Mouse (Mus musculus) hindbrain, embryonic 13.5 days (tissue): ENCODE data around the gene Lemd1. TPM values are rescaled to one million over a fixed set of nuclear protein-coding genes. Genes with fewer than 3 reads are reported as not detected.

ENCODE experiments used
- ATAC-seq: fragments of 200-750 bp; cut with Nextera tagmentation; 2 replicates; pipeline ENCODE4 v1.8.0; 2017; ENCODE audit warnings: moderate TSS enrichment; ENCODE audit not compliant: low FRiP score
- H3K27ac ChIP-seq: fragments of 300-500 bp; sonication (generic); 2 replicates; pipeline ENCODE4 v1.5.1; 2015; ENCODE audit warnings: inconsistent platforms, mild to moderate bottlenecking, moderate library complexity
- H3K27me3 ChIP-seq: fragments of 300-500 bp; sonication (generic); 2 replicates; pipeline ENCODE4 v1.6.1; 2015; ENCODE audit warnings: mild to moderate bottlenecking, inconsistent platforms
- H3K36me3 ChIP-seq: fragments of 300-500 bp; sonication (generic); 2 replicates; pipeline ENCODE4 v1.6.1; 2015; ENCODE audit warnings: mild to moderate bottlenecking, inconsistent platforms
- H3K4me1 ChIP-seq: fragments of 300-500 bp; sonication (generic); replicated peaks from 2 replicates; pipeline ENCODE4 v1.6.1; 2015; ENCODE audit warnings: inconsistent platforms
- H3K4me2 ChIP-seq: fragments of 300-500 bp; sonication (generic); 2 replicates; pipeline ENCODE4 v1.6.1; 2015; ENCODE audit warnings: inconsistent platforms, mild to moderate bottlenecking, moderate library complexity
- H3K4me3 ChIP-seq: fragments of 300-500 bp; sonication (generic); 2 replicates; pipeline ENCODE4 v1.5.1; 2015; ENCODE audit warnings: mild to moderate bottlenecking, inconsistent platforms
- H3K9ac ChIP-seq: fragments of 300-500 bp; sonication (generic); 2 replicates; pipeline ENCODE4 v1.6.1; 2015; ENCODE audit warnings: mild to moderate bottlenecking, inconsistent platforms
- H3K9me3 ChIP-seq: fragments of 300-500 bp; sonication (generic); 2 replicates; pipeline ENCODE4 v1.6.1; 2016; ENCODE audit warnings: inconsistent platforms
- WGBS: fragments of 180-500 bp; shearing (Covaris S2); methylation state at CpG from one replicate; pipeline ENCODE4 v1.1.7; 2015; 5-methylcytosine and 5-hydroxymethylcytosine counted together
- polyA plus RNA-seq: library from polyadenylated mRNA; unstranded; fragments of >200 nt; fragmentation: Nextera tagmentation; extraction: Ambion mirVana; gene quantifications from 2 replicates; pipeline ENCODE4 v1.2.1, GENCODE M21; 2015

Gene Lemd1
- polyA plus RNA-seq, 1 experiment from 2014 or later = 25.7 TPM

- Histone ChIP-seq H3K36me3 (no peaks in the 10 kb centered on the region), H3K4me1 (peaks cover 84% of the 10 kb centered on the region), H3K9ac (peak overlapping the region; percentile 99), H3K9me3 (no peaks in the 10 kb centered on the region), H3K4me2 (peak overlapping the region; percentile 92), H3K4me3 (peak overlapping the region; percentile 81; the same call in 1 of the 2 replicates), H3K27me3 (no peaks in the 10 kb centered on the region), H3K27ac (0 out of 2 replicates have a peak overlapping the region, but pooled peaks have one; percentile 26)
- 42% methylated on average over 9 of the region's 9 CpGs for WGBS
- no peak for ATAC-seq
Observed at GRCm38 (mm10) chr1:132195100-132195499, 3.9 kb downstream of the Lemd1 start.

- ATAC-seq = no peak
- Histone ChIP-seq H3K36me3 (no peaks in the 10 kb centered on the region), H3K4me2 (peak overlapping the region; percentile 92), H3K4me3 (0 out of 2 replicates have a peak overlapping the region, but pooled peaks have one; percentile 9), H3K9me3 (no peaks in the 10 kb centered on the region), H3K27ac (0 out of 2 replicates have a peak overlapping the region, but pooled peaks have one; percentile 26), H3K4me1 (peaks cover 90% of the 10 kb centered on the region), H3K27me3 (no peaks in the 10 kb centered on the region), H3K9ac (peak overlapping the region; percentile 99)
- 40% methylated on average over 5 of the region's 5 CpGs for WGBS
Observed at GRCm38 (mm10) chr1:132195681-132196080, 4.5 kb downstream of the Lemd1 start.

GRCm38 (mm10) chr1:132196337-132196736 is 5.1 kb downstream of the Lemd1 start:
- Histone ChIP-seq H3K36me3 (no peaks in the 10 kb centered on the region), H3K4me1 (peaks cover 96% of the 10 kb centered on the region), H3K4me3 (0 out of 2 replicates have a peak overlapping the region, but pooled peaks have one; percentile 9), H3K4me2 (peak overlapping the region; percentile 92), H3K27me3 (no peaks in the 10 kb centered on the region), H3K9me3 (no peaks in the 10 kb centered on the region), H3K9ac (peak overlapping the region; percentile 99), H3K27ac (peak overlapping the region; percentile 4; the same call in 1 of the 2 replicates)
- ATAC-seq = no peak
- 10% methylated on average over 7 of the region's 7 CpGs for WGBS

- Histone ChIP-seq H3K4me3 (no peak overlapping the region), H3K9ac (peak overlapping the region; percentile 36), H3K27me3 (no peaks in the 10 kb centered on the region), H3K27ac (peak overlapping the region; percentile 40; the same call in 1 of the 2 replicates), H3K4me1 (peaks cover 100% of the 10 kb centered on the region), H3K36me3 (no peaks in the 10 kb centered on the region), H3K4me2 (peak overlapping the region; percentile 92), H3K9me3 (no peaks in the 10 kb centered on the region)
- ATAC-seq = no peak
- 5% methylated on average over 9 of the region's 9 CpGs for WGBS
Observed at GRCm38 (mm10) chr1:132197666-132198065, 6.4 kb downstream of the Lemd1 start.

- no peak for ATAC-seq
- Histone ChIP-seq H3K27ac (peak overlapping the region; percentile 40), H3K4me2 (peak overlapping the region; percentile 92; the same call in 1 of the 2 replicates), H3K27me3 (no peaks in the 10 kb centered on the region), H3K9me3 (no peaks in the 10 kb centered on the region), H3K4me1 (peaks cover 100% of the 10 kb centered on the region), H3K9ac (peak overlapping the region; percentile 36; the same call in 1 of the 2 replicates), H3K4me3 (no peak overlapping the region), H3K36me3 (no peaks in the 10 kb centered on the region)
- 83% methylated on average over 16 of the region's 16 CpGs for WGBS
Observed at GRCm38 (mm10) chr1:132198401-132199071, 7.3 kb downstream of the Lemd1 start.

GRCm38 (mm10) chr1:132199244-132199643 is 8.0 kb downstream of the Lemd1 start:
- Histone ChIP-seq H3K27ac (peak overlapping the region; percentile 40), H3K27me3 (no peaks in the 10 kb centered on the region), H3K4me3 (no peak overlapping the region), H3K4me1 (peaks cover 94% of the 10 kb centered on the region), H3K9me3 (no peaks in the 10 kb centered on the region), H3K4me2 (no peak overlapping the region), H3K36me3 (peaks cover 2% of the 10 kb centered on the region), H3K9ac (no peak overlapping the region)
- WGBS = 71% methylated on average over 6 of the region's 6 CpGs
- ATAC-seq = no peak

- 15% methylated on average over 12 of the region's 12 CpGs for WGBS
- ATAC-seq = no peak
Observed at GRCm38 (mm10) chr1:132199934-132200333, 8.7 kb downstream of the Lemd1 start.

GRCm38 (mm10) chr1:132200562-132201510 is 9.6 kb downstream of the Lemd1 start:
- Histone ChIP-seq H3K27me3 (no peaks in the 10 kb centered on the region), H3K9ac (peak overlapping the region; percentile 64), H3K36me3 (peaks cover 15% of the 10 kb centered on the region), H3K9me3 (no peaks in the 10 kb centered on the region), H3K4me1 (peaks cover 85% of the 10 kb centered on the region), H3K4me3 (peak overlapping the region; percentile 33), H3K4me2 (peak overlapping the region; percentile 46), H3K27ac (peak overlapping the region; percentile 81)
- WGBS = 8% methylated on average over 11 of the region's 11 CpGs
- peak; percentile 77 for ATAC-seq

More at GRCm38 (mm10) chr1:132199934-132200333, 8.7 kb downstream of the Lemd1 start:
- Histone ChIP-seq H3K27ac (peak overlapping the region; percentile 81), H3K4me3 (peak overlapping the region; percentile 33), H3K9ac (peak overlapping the region; percentile 49; the same call in 1 of the 2 replicates), H3K4me2 (peak overlapping the region; percentile 46), H3K36me3 (peaks cover 9% of the 10 kb centered on the region), H3K4me1 (peaks cover 88% of the 10 kb centered on the region), H3K9me3 (no peaks in the 10 kb centered on the region), H3K27me3 (no peaks in the 10 kb centered on the region)

GRCm38 (mm10) chr1:132201511-132201860 is 10.3 kb downstream of the Lemd1 start:
- H3K27me3 ChIP-seq = no peaks in the 10 kb centered on the region
- 20% methylated on average over 4 of the region's 4 CpGs for WGBS
- H3K9me3 ChIP-seq = no peaks in the 10 kb centered on the region
- no peak for ATAC-seq
- H3K9ac ChIP-seq = peak overlapping the region; percentile 35; the same call in 1 of the 2 replicates
- peaks cover 85% of the 10 kb centered on the region for H3K4me1 ChIP-seq
- H3K36me3 ChIP-seq = peaks cover 15% of the 10 kb centered on the region
- peak overlapping the region; percentile 33 for H3K4me3 ChIP-seq
- H3K27ac ChIP-seq = peak overlapping the region; percentile 81
- peak overlapping the region; percentile 46 for H3K4me2 ChIP-seq

- no peak for ATAC-seq
- H3K36me3 ChIP-seq = peaks cover 15% of the 10 kb centered on the region
- H3K9me3 ChIP-seq = no peaks in the 10 kb centered on the region
- H3K27ac ChIP-seq = peak overlapping the region; percentile 81
- peak overlapping the region; percentile 46 for H3K4me2 ChIP-seq
- H3K4me1 ChIP-seq = peaks cover 83% of the 10 kb centered on the region
- H3K9ac ChIP-seq = peak overlapping the region; percentile 35
- no peaks in the 10 kb centered on the region for H3K27me3 ChIP-seq
- H3K4me3 ChIP-seq = no peak overlapping the region
- 43% methylated on average over 2 of the region's 2 CpGs for WGBS
Observed at GRCm38 (mm10) chr1:132201936-132202335, 10.7 kb downstream of the Lemd1 start.

GRCm38 (mm10) chr1:132202771-132203170 is 11.5 kb downstream of the Lemd1 start:
- peak overlapping the region; percentile 81; the same call in 1 of the 2 replicates for H3K27ac ChIP-seq
- H3K9ac ChIP-seq = no peak overlapping the region
- peaks cover 83% of the 10 kb centered on the region for H3K4me1 ChIP-seq
- H3K27me3 ChIP-seq = no peaks in the 10 kb centered on the region
- H3K4me2 ChIP-seq = no peak overlapping the region
- H3K4me3 ChIP-seq = no peak overlapping the region
- H3K36me3 ChIP-seq = peaks cover 20% of the 10 kb centered on the region
- 88% methylated on average over 5 of the region's 5 CpGs for WGBS
- no peaks in the 10 kb centered on the region for H3K9me3 ChIP-seq
- ATAC-seq = no peak

- WGBS = 66% methylated on average over 5 of the region's 5 CpGs
- Histone ChIP-seq H3K4me2 (no peak overlapping the region), H3K9ac (no peak overlapping the region; the same call in 1 of the 2 replicates), H3K9me3 (no peaks in the 10 kb centered on the region), H3K27ac (peak overlapping the region; percentile 40; the same call in 1 of the 2 replicates), H3K4me3 (no peak overlapping the region), H3K4me1 (peaks cover 83% of the 10 kb centered on the region), H3K27me3 (no peaks in the 10 kb centered on the region), H3K36me3 (peaks cover 20% of the 10 kb centered on the region)
- ATAC-seq = no peak
Observed at GRCm38 (mm10) chr1:132205958-132206357, 14.7 kb downstream of the Lemd1 start.
